ENCODE assay signal across 9 mouse cellular contexts in genomic region chr10:70186136-70186535, GRCm38 (mm10). TPM values are rescaled to one million over a fixed set of nuclear protein-coding genes. Genes with fewer than 3 reads are reported as not detected.
DNase-seq lines count a peak whose midpoint lies in the region; ATAC-seq and TF ChIP-seq lines count a peak whose summit lies in the region.
"Had no signal": no experiment of that assay in that cellular context is flagged by ENCODE, and none has a peak within 500 bp of the region (broad histone marks: within the 10 kb centered on the region; RNA-seq: fewer than 3 reads in every experiment).

No protein-coding gene starts in this region.

- H3K9me3 ChIP-seq in forebrain, embryonic 12.5 days, result no peaks in the 10 kb centered on the region
- no peaks in the 10 kb centered on the region for H3K9me3 ChIP-seq in forebrain, embryonic 11.5 days (ENCODE audit: control insufficient read depth, low read length)
- H3K9me3 ChIP-seq in midbrain, embryonic 11.5 days (ENCODE audit: control insufficient read depth, low read length), result no peaks in the 10 kb centered on the region
- no peaks in the 10 kb centered on the region for H3K9me3 ChIP-seq in midbrain, embryonic 10.5 days (replicated peaks)
- H3K9me3 ChIP-seq in limb, embryonic 15.5 days, result no peaks in the 10 kb centered on the region
- H3K9me3 ChIP-seq in stomach, postnatal 0 days (ENCODE audit: control insufficient read depth, low read length), result no peaks in the 10 kb centered on the region
- H3K9me3 ChIP-seq: neural tube, embryonic 12.5 days had no signal

- TF ChIP-seq CTCF in stomach, postnatal 0 days (IDR thresholded peaks at IDR 0.05; ENCODE audit: low read depth), result peak; percentile 78

- no peak overlapping the region for H3K27ac ChIP-seq in forebrain, embryonic 12.5 days
- no peak overlapping the region for H3K27ac ChIP-seq in forebrain, embryonic 11.5 days (ENCODE audit: low read depth, low read length)
- H3K27ac ChIP-seq in midbrain, embryonic 11.5 days (ENCODE audit: low read depth, low read length), result no peak overlapping the region
- no peak overlapping the region for H3K27ac ChIP-seq in midbrain, embryonic 10.5 days (replicated peaks)
- H3K27ac ChIP-seq in limb, embryonic 15.5 days, result no peak overlapping the region
- H3K27ac ChIP-seq in stomach, postnatal 0 days (replicated peaks), result no peak overlapping the region
- H3K27ac ChIP-seq: neural tube, embryonic 12.5 days had no signal

- no peak overlapping the region for H3K9ac ChIP-seq in forebrain, embryonic 12.5 days
- H3K9ac ChIP-seq in forebrain, embryonic 11.5 days (ENCODE audit: low read length), result no peak overlapping the region
- H3K9ac ChIP-seq in midbrain, embryonic 11.5 days (ENCODE audit: low read length), result no peak overlapping the region
- no peak overlapping the region for H3K9ac ChIP-seq in limb, embryonic 15.5 days
- H3K9ac ChIP-seq in stomach, postnatal 0 days (ENCODE audit: low read length), result no peak overlapping the region
- H3K9ac ChIP-seq: neural tube, embryonic 12.5 days had no signal

- peaks cover 32% of the 10 kb centered on the region for H3K36me3 ChIP-seq in forebrain, embryonic 12.5 days (replicated peaks)
- H3K36me3 ChIP-seq in forebrain, embryonic 11.5 days (ENCODE audit: control insufficient read depth, insufficient read depth, low read length), result peaks cover 4% of the 10 kb centered on the region; the same call in 1 of the 2 replicates
- H3K36me3 ChIP-seq in midbrain, embryonic 11.5 days (ENCODE audit: control insufficient read depth, insufficient read depth, low read length), result peaks cover 8% of the 10 kb centered on the region; the same call in 1 of the 2 replicates
- H3K36me3 ChIP-seq in midbrain, embryonic 10.5 days, result peaks cover 79% of the 10 kb centered on the region
- peaks cover 50% of the 10 kb centered on the region for H3K36me3 ChIP-seq in limb, embryonic 15.5 days
- peaks cover 20% of the 10 kb centered on the region for H3K36me3 ChIP-seq in stomach, postnatal 0 days (ENCODE audit: control insufficient read depth, insufficient read depth, low read length)

- H3K4me2 ChIP-seq in forebrain, embryonic 12.5 days, result no peak overlapping the region
- H3K4me2 ChIP-seq in forebrain, embryonic 11.5 days (ENCODE audit: low read depth, low read length, severe bottlenecking), result no peak overlapping the region
- H3K4me2 ChIP-seq in midbrain, embryonic 11.5 days, result no peak overlapping the region
- no peak overlapping the region for H3K4me2 ChIP-seq in limb, embryonic 15.5 days
- H3K4me2 ChIP-seq in stomach, postnatal 0 days (replicated peaks; ENCODE audit: low read depth), result no peak overlapping the region
- H3K4me2 ChIP-seq: neural tube, embryonic 12.5 days had no signal

- 81% methylated on average over 9 of the region's 9 CpGs for WGBS in forebrain, embryonic 12.5 days
- WGBS in forebrain, embryonic 11.5 days, result 80% methylated on average over 9 of the region's 9 CpGs
- WGBS in midbrain, embryonic 11.5 days, result 82% methylated on average over 9 of the region's 9 CpGs
- 79% methylated on average over 9 of the region's 9 CpGs for WGBS in midbrain, embryonic 10.5 days
- WGBS in limb, embryonic 15.5 days, result 74% methylated on average over 9 of the region's 9 CpGs
- 67% methylated on average over 9 of the region's 9 CpGs for WGBS in stomach, postnatal 0 days

- 0 out of 2 replicates have a peak, but pooled peaks have one; percentile 3 for ATAC-seq in forebrain, embryonic 12.5 days (ENCODE audit: low FRiP score)
- ATAC-seq in forebrain, embryonic 11.5 days (replicated peaks; ENCODE audit: low FRiP score), result no peak
- ATAC-seq in midbrain, embryonic 11.5 days (ENCODE audit: low FRiP score), result 0 out of 2 replicates have a peak, but pooled peaks have one; percentile 38
- peak; percentile 20; the same call in 1 of the 2 replicates for ATAC-seq in limb, embryonic 15.5 days (ENCODE audit: insufficient number of reproducible peaks, low FRiP score, low TSS enrichment, low read depth)
- peak; percentile 45 for ATAC-seq in stomach, postnatal 0 days (ENCODE audit: low FRiP score, low TSS enrichment)

- no peak for TF ChIP-seq EP300 in stomach, postnatal 0 days (optimal IDR thresholded peaks at IDR 0.05)

- no peaks in the 10 kb centered on the region for H3K27me3 ChIP-seq in forebrain, embryonic 12.5 days
- no peaks in the 10 kb centered on the region for H3K27me3 ChIP-seq in forebrain, embryonic 11.5 days (ENCODE audit: control insufficient read depth, insufficient read depth, low read length)
- H3K27me3 ChIP-seq in midbrain, embryonic 11.5 days (ENCODE audit: control insufficient read depth, insufficient read depth, low read length), result no peaks in the 10 kb centered on the region
- no peaks in the 10 kb centered on the region for H3K27me3 ChIP-seq in midbrain, embryonic 10.5 days (ENCODE audit: low read depth, poor library complexity, severe bottlenecking)
- H3K27me3 ChIP-seq in limb, embryonic 15.5 days, result no peaks in the 10 kb centered on the region
- H3K27me3 ChIP-seq in stomach, postnatal 0 days (ENCODE audit: control insufficient read depth, insufficient read depth, low read length), result no peaks in the 10 kb centered on the region
- H3K27me3 ChIP-seq: neural tube, embryonic 12.5 days had no signal

- H3K4me1 ChIP-seq in forebrain, embryonic 12.5 days, result peaks cover 8% of the 10 kb centered on the region
- no peaks in the 10 kb centered on the region for H3K4me1 ChIP-seq in forebrain, embryonic 11.5 days (replicated peaks; ENCODE audit: control insufficient read depth, insufficient read depth, low read length)
- H3K4me1 ChIP-seq in midbrain, embryonic 11.5 days (ENCODE audit: control insufficient read depth, insufficient read depth, low read length), result no peaks in the 10 kb centered on the region
- peaks cover 5% of the 10 kb centered on the region; the same call in 1 of the 2 replicates for H3K4me1 ChIP-seq in midbrain, embryonic 10.5 days
- H3K4me1 ChIP-seq in limb, embryonic 15.5 days, result peaks cover 4% of the 10 kb centered on the region
- no peaks in the 10 kb centered on the region; the same call in 1 of the 2 replicates for H3K4me1 ChIP-seq in stomach, postnatal 0 days (replicated peaks; ENCODE audit: control insufficient read depth, insufficient read depth)

- DNase-seq in forebrain, embryonic 11.5 days (ENCODE audit: low spot score), result no peak
- DNase-seq in midbrain, embryonic 11.5 days (ENCODE audit: low spot score, missing footprints), result no peak
- no peak for DNase-seq in midbrain, embryonic 10.5 days (ENCODE audit: low spot score)
- peak; percentile 53 for DNase-seq in brain, adult 2 months (ENCODE audit: low read depth, low spot score)
- DNase-seq in stomach, postnatal 0 days (ENCODE audit: low spot score), result no peak
- DNase-seq in layer of hippocampus, adult 18-20 months (ENCODE audit: low spot score in 2 of 2), result no peak

- no peak overlapping the region for H3K4me3 ChIP-seq in forebrain, embryonic 12.5 days (replicated peaks)
- no peak overlapping the region for H3K4me3 ChIP-seq in forebrain, embryonic 11.5 days (ENCODE audit: low read depth, low read length)
- no peak overlapping the region for H3K4me3 ChIP-seq in midbrain, embryonic 11.5 days (ENCODE audit: low read depth, low read length)
- H3K4me3 ChIP-seq in midbrain, embryonic 10.5 days, result no peak overlapping the region
- H3K4me3 ChIP-seq in limb, embryonic 15.5 days, result no peak overlapping the region
- no peak overlapping the region for H3K4me3 ChIP-seq in stomach, postnatal 0 days (ENCODE audit: low read depth, low read length)
- H3K4me3 ChIP-seq: neural tube, embryonic 12.5 days had no signal

RNA-seq across cellular contexts. Expression of gene Mrln, which starts 18.3 kb away (rescaled TPM):
- 0.94 and 1.4 TPM in 2 replicates for polyA plus RNA-seq in forebrain, embryonic 12.5 days (2016; fragmentation: Nextera tagmentation; extraction: Ambion mirVana)
- 0.94 TPM in 1 of 2 replicates, not detected in the other for polyA plus RNA-seq in forebrain, embryonic 11.5 days (2014; fragmentation: Nextera tagmentation; extraction: Ambion mirVana)
- polyA plus RNA-seq in midbrain, embryonic 11.5 days (2014; fragmentation: Nextera tagmentation; extraction: Ambion mirVana), result 0.65 TPM in 1 of 2 replicates, not detected in the other
- 0.50 and 0.53 TPM in 2 replicates for polyA plus RNA-seq in midbrain, embryonic 10.5 days (2016; fragmentation: Nextera tagmentation; extraction: Ambion mirVana)
- polyA plus RNA-seq in limb, embryonic 15.5 days (2015; fragmentation: Nextera tagmentation; extraction: Ambion mirVana), result 16.1 and 40.2 TPM in 2 replicates
- polyA plus RNA-seq in stomach, postnatal 0 days (2015; fragmentation: Nextera tagmentation; extraction: Ambion mirVana), result 1.5 and 1.6 TPM in 2 replicates
- not detected for total RNA-seq in layer of hippocampus, adult 18-20 months (2021)

RNA-seq across cellular contexts. Expression of gene Slc16a9, which starts 58.8 kb away (rescaled TPM):
- 0.74 and 0.82 TPM in 2 replicates for polyA plus RNA-seq in forebrain, embryonic 12.5 days (2016; fragmentation: Nextera tagmentation; extraction: Ambion mirVana)
- polyA plus RNA-seq in forebrain, embryonic 11.5 days (2014; fragmentation: Nextera tagmentation; extraction: Ambion mirVana), result 0.25 and 0.29 TPM in 2 replicates
- polyA plus RNA-seq in midbrain, embryonic 11.5 days (2014; fragmentation: Nextera tagmentation; extraction: Ambion mirVana), result 0.29 and 0.48 TPM in 2 replicates
- polyA plus RNA-seq in midbrain, embryonic 10.5 days (2016; fragmentation: Nextera tagmentation; extraction: Ambion mirVana), result 0.25 and 0.36 TPM in 2 replicates
- 1.4 and 2.4 TPM in 2 replicates for polyA plus RNA-seq in limb, embryonic 15.5 days (2015; fragmentation: Nextera tagmentation; extraction: Ambion mirVana)
- 2.5 and 2.9 TPM in 2 replicates for polyA plus RNA-seq in stomach, postnatal 0 days (2015; fragmentation: Nextera tagmentation; extraction: Ambion mirVana)
- total RNA-seq in layer of hippocampus, adult 18-20 months (2021), result 1 to 10 TPM; 1.9 to 2.0 TPM
